Mouse (Mus musculus): ENCODE data around the gene Vmn1r86. TPM values are rescaled to one million over a fixed set of nuclear protein-coding genes. Genes with fewer than 3 reads are reported as not detected.

The Vmn1r86 gene
- not detected for polyA plus RNA-seq (2017; shearing (Covaris generic))

DNA sequence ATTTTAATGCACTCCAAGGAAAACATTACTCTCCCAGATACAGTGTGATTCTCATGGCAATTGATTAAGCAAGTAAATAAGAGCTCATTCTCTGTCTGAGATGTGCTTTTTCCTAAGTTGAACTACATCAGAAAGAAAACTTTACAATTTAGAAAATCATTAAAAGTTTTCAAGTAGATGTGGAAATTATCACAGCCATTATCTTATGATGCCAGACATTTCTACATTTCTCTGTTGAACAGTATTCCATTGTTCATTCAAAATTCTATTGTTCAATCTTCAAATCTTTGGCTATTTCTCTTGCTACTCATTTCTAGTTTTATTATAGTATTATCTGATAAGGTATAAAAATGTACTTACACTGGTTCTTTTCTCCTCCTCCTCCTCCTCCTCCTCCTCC lies at the start of gene Vmn1r86:
Vmn1r86 (minus strand) TSS at position 101 of the 400 bp plus-strand sequence.

DNA sequence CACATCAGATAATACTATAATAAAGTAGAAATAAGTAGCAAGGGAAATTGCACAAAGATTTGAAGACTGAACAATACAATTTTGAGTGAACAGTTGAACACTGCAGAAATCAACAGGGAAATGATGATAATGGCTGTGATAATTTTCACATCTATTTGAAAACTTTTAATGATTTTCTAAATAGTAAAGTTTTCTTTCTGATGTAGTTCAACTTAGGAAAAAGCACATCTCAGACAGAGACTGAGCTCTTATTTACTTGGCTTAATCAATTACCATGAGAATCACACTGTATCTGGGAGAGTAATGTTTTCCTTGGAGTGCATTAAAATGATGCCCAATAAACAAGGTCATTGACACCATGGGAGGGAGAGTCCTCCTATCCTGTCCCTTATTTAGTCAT lies 39.6 kb upstream of the Vmn1r86 start, which contains the start of gene Vmn1r88:
Vmn1r88 (plus strand) TSS at position 301 of the 400 bp plus-strand sequence.

DNA sequence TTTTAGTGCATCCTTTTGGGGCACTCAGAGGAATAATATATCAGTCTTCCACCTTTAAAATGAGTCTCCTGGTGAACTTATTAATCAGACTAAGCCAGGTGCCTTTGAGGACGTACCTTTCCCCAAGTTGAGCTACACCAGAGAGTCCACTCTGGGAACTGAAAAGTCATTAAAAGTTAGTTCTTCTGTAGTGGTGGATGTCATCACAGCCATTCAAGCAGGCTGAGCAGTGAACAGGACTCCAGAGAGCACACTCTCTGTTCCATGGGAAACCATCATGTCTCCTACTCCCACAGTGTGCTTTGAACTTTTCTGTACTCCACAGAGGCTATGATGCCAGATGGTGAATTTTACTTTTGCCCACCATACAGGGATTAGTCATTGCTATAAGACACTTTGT lies 20.3 kb upstream of the Vmn1r86 start, which contains the start of gene Vmn1r87:
Vmn1r87 (minus strand) TSS at position 101 of the 400 bp plus-strand sequence.

DNA sequence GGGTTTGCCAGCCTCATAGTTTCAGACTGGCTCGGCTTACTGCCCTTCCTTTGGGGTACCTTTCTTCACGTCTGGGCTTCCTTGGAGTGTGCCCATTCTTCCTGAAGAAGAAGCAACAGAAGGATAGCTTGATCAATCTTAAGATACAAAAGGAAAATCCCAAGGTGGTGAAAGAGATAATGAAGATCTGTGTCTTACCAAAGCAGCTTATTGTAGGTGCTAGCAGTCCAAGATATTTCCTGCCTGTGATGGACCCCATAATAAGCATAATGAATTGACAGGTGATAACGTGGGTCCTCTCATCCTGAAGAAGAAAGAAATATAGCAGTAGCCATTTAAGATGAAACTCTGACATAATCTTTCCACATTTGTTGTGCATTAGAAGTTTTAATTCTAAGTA lies 24.6 kb downstream of the Vmn1r86 start, which contains the start of gene Vmn1r85:
Vmn1r85 (minus strand) TSS at position 101 of the 400 bp plus-strand sequence.

DNA sequence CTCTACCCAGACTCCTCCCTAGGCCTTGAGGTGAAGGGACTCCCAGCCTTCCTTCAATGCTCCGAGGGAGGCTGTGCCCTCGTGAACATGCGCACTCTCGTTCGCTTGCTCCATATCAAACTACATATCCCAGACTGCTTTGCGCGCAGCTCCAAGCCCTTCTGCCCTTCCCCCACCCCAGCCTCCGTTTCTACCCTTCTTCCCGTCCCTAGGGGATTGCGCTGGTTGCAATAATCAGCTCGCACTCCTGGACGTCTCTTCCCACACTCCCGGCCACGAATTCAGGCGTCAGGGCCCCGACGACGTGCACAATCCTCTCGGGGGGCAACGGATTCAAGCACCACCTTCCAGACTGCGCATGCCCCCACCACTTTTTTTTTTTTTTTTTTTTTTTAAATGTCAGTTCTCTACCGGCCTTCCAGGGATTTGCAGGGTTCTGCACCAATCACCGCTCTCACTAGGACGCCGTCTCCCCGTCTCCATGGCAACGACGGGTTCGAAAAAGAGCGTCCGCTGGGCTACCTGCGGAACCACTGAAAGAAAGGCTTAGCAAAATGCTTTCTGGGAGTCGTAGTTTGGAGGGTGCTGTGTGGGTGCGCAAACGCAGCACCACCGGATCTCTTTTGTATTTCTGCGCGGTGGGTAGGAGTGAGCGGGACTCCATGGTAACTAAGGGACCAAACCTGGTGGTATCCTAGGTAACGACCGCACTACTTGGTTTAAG lies 65.3 kb downstream of the Vmn1r86 start, which contains the start of gene Mzf1:
Mzf1 (minus strand) TSS at position 478 of the 724 bp plus-strand sequence.

Other genes starting within 250 kb of the Vmn1r86 start
- gene Zfp128, start 238.7 kb downstream of the Vmn1r86 start, polyA plus RNA-seq (2017; shearing (Covaris generic)), result 0.42 TPM
- gene Zscan22, start 222.1 kb downstream of the Vmn1r86 start, polyA plus RNA-seq (2017; shearing (Covaris generic)), result 5.2 TPM
- gene Rps5, start 197.6 kb downstream of the Vmn1r86 start, polyA plus RNA-seq (2017; shearing (Covaris generic)), result 1,062 TPM
- gene Rnf225, start 192.5 kb downstream of the Vmn1r86 start, polyA plus RNA-seq (2017; shearing (Covaris generic)), result not detected
- 0.60 TPM for gene Zfp324, start 154.1 kb downstream of the Vmn1r86 start, polyA plus RNA-seq (2017; shearing (Covaris generic))
- gene Zfp446, start 142.1 kb downstream of the Vmn1r86 start, polyA plus RNA-seq (2017; shearing (Covaris generic)), result 3.5 TPM
- 0.21 TPM for gene Slc27a5, start 121.7 kb downstream of the Vmn1r86 start, polyA plus RNA-seq (2017; shearing (Covaris generic))
- 106 TPM for gene Trim28, start 120.8 kb downstream of the Vmn1r86 start, polyA plus RNA-seq (2017; shearing (Covaris generic))
- 6.3 TPM for gene Zbtb45, start 109.9 kb downstream of the Vmn1r86 start, polyA plus RNA-seq (2017; shearing (Covaris generic))
- 163 TPM for gene Chmp2a, start 85.1 kb downstream of the Vmn1r86 start, polyA plus RNA-seq (2017; shearing (Covaris generic))
- gene Ube2m, start 81.6 kb downstream of the Vmn1r86 start, polyA plus RNA-seq (2017; shearing (Covaris generic)), result 133 TPM
- 0.09 TPM for gene Mzf1, start 65.2 kb downstream of the Vmn1r86 start, polyA plus RNA-seq (2017; shearing (Covaris generic))
- not detected for gene Vmn1r85, start 24.7 kb downstream of the Vmn1r86 start, polyA plus RNA-seq (2017; shearing (Covaris generic))
- gene Vmn1r87, start 20.2 kb upstream of the Vmn1r86 start, polyA plus RNA-seq (2017; shearing (Covaris generic)), result 0.16 TPM
- gene Vmn1r88, start 39.7 kb upstream of the Vmn1r86 start, polyA plus RNA-seq (2017; shearing (Covaris generic)), result 0.07 TPM
- not detected for gene Vmn1r89, start 93.1 kb upstream of the Vmn1r86 start, polyA plus RNA-seq (2017; shearing (Covaris generic))
- 13.6 TPM for gene Lig1, start 157.4 kb upstream of the Vmn1r86 start, polyA plus RNA-seq (2017; shearing (Covaris generic))
- gene Zswim9, start 158.8 kb upstream of the Vmn1r86 start, polyA plus RNA-seq (2017; shearing (Covaris generic)), result 1.7 TPM
- gene Pla2g4c, start 204.7 kb upstream of the Vmn1r86 start, polyA plus RNA-seq (2017; shearing (Covaris generic)), result not detected